Mouse (Mus musculus) embryonic facial prominence, embryonic 10.5 days (tissue): ENCODE data around the gene Gpr132. TPM values are rescaled to one million over a fixed set of nuclear protein-coding genes. Genes with fewer than 3 reads are reported as not detected.

Experiments used
- DNase-seq: peaks from one replicate; pipeline ENCODE4 v3.0.0-alpha.2; 2017; ENCODE audit warnings: low spot score
- H3K27ac ChIP-seq: fragments of 300-500 bp; sonication (generic); replicated peaks from 2 replicates; pipeline ENCODE4 v1.5.1; 2016; ENCODE audit warnings: mild to moderate bottlenecking
- H3K27me3 ChIP-seq: fragments of 300-500 bp; sonication (generic); replicated peaks from 2 replicates; pipeline ENCODE4 v1.6.1; 2016; ENCODE audit warnings: low read depth, mild to moderate bottlenecking; ENCODE audit not compliant: poor library complexity, severe bottlenecking
- H3K36me3 ChIP-seq: fragments of 300-500 bp; sonication (generic); replicated peaks from 2 replicates; pipeline ENCODE4 v1.6.1; 2016; ENCODE audit warnings: mild to moderate bottlenecking, moderate library complexity
- H3K4me1 ChIP-seq: fragments of 300-500 bp; sonication (generic); 2 replicates; pipeline ENCODE4 v1.6.1; 2016
- H3K4me3 ChIP-seq: fragments of 300-500 bp; sonication (generic); 2 replicates; pipeline ENCODE4 v1.5.1; 2016; ENCODE audit warnings: mild to moderate bottlenecking, moderate library complexity
- H3K9me3 ChIP-seq: fragments of 300-500 bp; sonication (generic); 2 replicates; pipeline ENCODE4 v1.6.1; 2016; ENCODE audit warnings: mild to moderate bottlenecking
- WGBS: fragments of 180-500 bp; shearing (Covaris S2); methylation state at CpG from one replicate; pipeline ENCODE4 v1.1.7; 2016; 5-methylcytosine and 5-hydroxymethylcytosine counted together
- polyA plus RNA-seq: library from polyadenylated mRNA; unstranded; fragments of >200 nt; fragmentation: Nextera tagmentation; extraction: Ambion mirVana; gene quantifications from 2 replicates; pipeline ENCODE4 v1.2.1, GENCODE M21; 2016

Gpr132 gene
- polyA plus RNA-seq, 1 experiment from 2014 or later: 0.30 TPM

DNA sequence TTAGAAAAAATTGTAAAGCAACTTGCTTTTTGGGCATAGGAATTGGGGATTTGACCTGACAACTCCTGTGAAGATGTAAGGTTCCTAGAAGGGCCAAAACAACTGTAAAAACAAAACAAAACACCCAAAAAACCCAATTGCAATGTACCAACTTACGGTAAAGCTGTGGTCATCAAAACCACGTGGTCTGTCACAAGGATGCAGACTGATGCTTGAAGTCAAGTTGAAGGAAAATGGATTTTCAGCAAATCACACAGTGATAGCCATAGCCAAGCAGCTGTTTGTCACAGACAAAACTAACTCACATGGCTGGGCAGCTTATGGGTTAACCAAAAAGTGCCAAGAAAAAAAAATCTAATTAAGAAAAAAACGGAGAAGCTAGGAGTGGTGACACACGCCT, 30.9 kb upstream of the Gpr132 start:
- WGBS: 61% methylated on average over 4 of the region's 4 CpGs
- Histone ChIP-seq H3K27me3 (no peaks in the 10 kb centered on the region), H3K27ac (no peak overlapping the region), H3K4me3 (no peak overlapping the region), H3K36me3 (no peaks in the 10 kb centered on the region), H3K9me3 (no peaks in the 10 kb centered on the region), H3K4me1 (peaks cover 23% of the 10 kb centered on the region)
- no peak for DNase-seq

GRCm38 (mm10) chr12:112898351-112898750, 30.3 kb upstream of the Gpr132 start:
- Histone ChIP-seq H3K27me3 (no peaks in the 10 kb centered on the region), H3K4me3 (no peak overlapping the region), H3K4me1 (peaks cover 22% of the 10 kb centered on the region), H3K36me3 (no peaks in the 10 kb centered on the region), H3K27ac (no peak overlapping the region), H3K9me3 (no peaks in the 10 kb centered on the region)
- WGBS: 75% methylated on average over 12 of the region's 12 CpGs
- DNase-seq: no peak

DNA sequence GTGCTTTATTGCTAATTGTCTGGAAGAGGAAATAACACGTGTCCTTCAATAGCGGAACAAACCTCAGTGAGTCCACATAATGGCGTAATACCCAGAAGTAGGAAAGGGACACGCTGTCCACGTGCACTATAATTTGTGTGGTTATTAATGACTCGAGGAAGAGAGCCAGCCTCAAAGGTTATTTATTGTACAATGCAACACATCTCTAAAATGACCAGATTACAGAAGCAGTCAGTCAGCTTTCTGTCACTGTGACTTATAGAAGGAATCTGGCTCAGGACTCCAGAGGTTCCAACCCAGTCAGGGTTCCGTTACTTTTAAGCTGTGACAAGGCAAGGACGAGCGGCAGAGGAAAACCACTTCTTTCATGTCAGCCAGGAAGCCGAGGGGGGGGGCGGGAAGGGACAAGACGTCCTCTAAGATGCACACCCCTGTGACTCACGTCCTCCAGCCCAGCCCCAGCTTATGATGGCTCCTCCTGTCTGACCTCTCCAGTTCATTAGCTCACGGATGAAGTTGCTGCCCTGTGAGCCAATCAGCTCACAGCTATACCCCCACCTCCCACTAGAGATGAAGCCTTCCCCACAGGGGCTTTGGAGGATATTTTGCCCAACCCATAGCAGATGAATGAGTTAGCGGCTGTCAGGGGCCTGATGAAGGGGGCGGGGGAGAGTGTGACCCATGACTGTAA, 29.6 kb upstream of the Gpr132 start:
- Histone ChIP-seq H3K4me3 (peak overlapping the region; percentile 23; the same call in 1 of the 2 replicates), H3K27ac (no peak overlapping the region), H3K9me3 (no peaks in the 10 kb centered on the region), H3K27me3 (no peaks in the 10 kb centered on the region), H3K4me1 (peaks cover 22% of the 10 kb centered on the region), H3K36me3 (no peaks in the 10 kb centered on the region)
- DNase-seq: peak; percentile 46
- 42% methylated on average over 16 of the region's 16 CpGs for WGBS

DNA sequence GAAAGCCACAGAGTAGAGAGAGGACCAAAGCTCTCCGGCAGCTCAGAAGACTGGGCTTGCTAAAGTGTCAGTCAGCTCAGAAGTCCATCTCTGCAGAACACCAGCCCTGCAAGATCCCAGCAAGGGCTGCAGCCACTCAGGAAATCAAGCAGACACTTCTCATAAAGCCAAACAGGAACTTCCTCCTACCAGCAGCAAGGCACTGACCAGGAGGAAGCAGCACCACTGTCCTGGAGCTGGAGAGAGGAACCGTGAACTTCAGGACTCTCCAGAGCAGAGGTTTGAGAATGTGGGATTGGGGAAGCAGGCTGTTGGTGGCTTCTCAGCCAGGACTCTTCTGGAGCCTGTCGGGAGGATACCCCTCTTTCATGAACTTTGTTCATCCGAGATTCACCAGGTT, 26.9 kb upstream of the Gpr132 start:
- Histone ChIP-seq H3K36me3 (no peaks in the 10 kb centered on the region), H3K9me3 (no peaks in the 10 kb centered on the region), H3K27me3 (no peaks in the 10 kb centered on the region), H3K4me1 (peaks cover 22% of the 10 kb centered on the region), H3K27ac (peak overlapping the region; percentile 59; the same call in 1 of the 2 replicates), H3K4me3 (no peak overlapping the region)
- 71% methylated on average over 4 of the region's 4 CpGs for WGBS
- no peak for DNase-seq

DNA sequence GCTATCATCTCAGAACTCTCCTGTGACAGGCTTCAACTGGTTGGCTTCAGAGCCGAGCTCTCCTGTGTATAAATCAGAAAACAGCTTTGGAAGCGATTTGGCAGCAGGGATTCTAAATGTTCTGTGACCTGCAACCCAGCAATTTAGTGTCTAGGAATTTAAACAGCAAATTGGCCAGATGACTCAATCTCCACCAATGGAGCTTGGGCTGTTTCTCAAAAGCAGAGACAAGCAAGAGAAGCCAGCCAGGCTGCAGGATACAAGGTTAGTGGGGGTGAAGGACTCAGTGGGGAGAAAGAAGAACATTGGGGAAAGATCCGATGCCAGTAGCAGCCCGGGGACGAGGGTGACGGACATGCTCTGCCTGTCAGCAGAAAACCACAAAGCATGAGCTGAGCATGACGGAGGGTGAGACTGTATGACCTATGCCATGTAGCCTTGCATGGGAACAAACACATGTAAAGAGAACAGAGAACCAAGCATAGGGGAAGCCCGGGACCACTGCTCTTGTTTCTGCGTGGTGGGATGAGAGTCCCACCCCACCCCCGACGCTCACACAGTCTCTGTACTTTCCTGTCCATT, 26.4 kb upstream of the Gpr132 start:
- peaks cover 22% of the 10 kb centered on the region for H3K4me1 ChIP-seq
- no peak for DNase-seq
- H3K27ac ChIP-seq: no peak overlapping the region
- no peak overlapping the region for H3K4me3 ChIP-seq
- H3K9me3 ChIP-seq: no peaks in the 10 kb centered on the region
- 73% methylated on average over 11 of the region's 11 CpGs for WGBS
- H3K27me3 ChIP-seq: no peaks in the 10 kb centered on the region
- no peaks in the 10 kb centered on the region for H3K36me3 ChIP-seq

DNA sequence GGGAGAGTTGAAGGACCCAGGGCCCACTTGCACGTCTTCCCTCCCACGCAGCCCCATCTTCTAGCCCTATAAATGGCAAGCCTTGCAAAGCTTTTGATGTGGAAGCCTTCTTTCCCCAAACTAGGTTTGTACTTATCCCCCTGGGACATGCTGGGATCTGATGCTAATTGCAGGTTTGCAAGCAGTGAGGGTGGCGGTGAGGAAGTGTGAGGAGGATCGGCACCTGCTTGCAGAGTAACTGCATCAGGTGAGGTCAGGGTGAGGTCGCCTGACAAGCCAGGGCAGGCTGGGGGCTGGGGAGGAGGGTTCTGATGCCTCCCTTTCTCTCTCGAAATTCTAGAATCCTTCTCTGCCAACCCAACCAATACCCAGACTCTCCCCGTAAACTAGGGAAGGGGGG, 17.4 kb upstream of the Gpr132 start:
- H3K9me3 ChIP-seq: peaks cover 5% of the 10 kb centered on the region; the same call in 1 of the 2 replicates
- peaks cover 8% of the 10 kb centered on the region for H3K27me3 ChIP-seq
- H3K4me3 ChIP-seq: no peak overlapping the region
- H3K36me3 ChIP-seq: no peaks in the 10 kb centered on the region
- no peak for DNase-seq
- 59% methylated on average over 7 of the region's 7 CpGs for WGBS
- peaks cover 14% of the 10 kb centered on the region for H3K4me1 ChIP-seq
- H3K27ac ChIP-seq: no peak overlapping the region

- Histone ChIP-seq H3K27me3 (peaks cover 49% of the 10 kb centered on the region), H3K27ac (peak overlapping the region; percentile 30), H3K4me3 (no peak overlapping the region), H3K9me3 (no peaks in the 10 kb centered on the region), H3K4me1 (peaks cover 34% of the 10 kb centered on the region), H3K36me3 (no peaks in the 10 kb centered on the region)
- 63% methylated on average over 6 of the region's 6 CpGs for WGBS
- no peak for DNase-seq
Observed at GRCm38 (mm10) chr12:112881301-112881815, 13.3 kb upstream of the Gpr132 start.

GRCm38 (mm10) chr12:112880661-112881060, 12.6 kb upstream of the Gpr132 start:
- Histone ChIP-seq H3K36me3 (no peaks in the 10 kb centered on the region), H3K4me1 (peaks cover 34% of the 10 kb centered on the region), H3K4me3 (no peak overlapping the region), H3K27me3 (peaks cover 56% of the 10 kb centered on the region), H3K9me3 (no peaks in the 10 kb centered on the region), H3K27ac (peak overlapping the region; percentile 36; the same call in 1 of the 2 replicates)
- no peak for DNase-seq
- WGBS: 73% methylated on average over 4 of the region's 4 CpGs

- Histone ChIP-seq H3K27me3 (peaks cover 65% of the 10 kb centered on the region), H3K9me3 (no peaks in the 10 kb centered on the region), H3K4me3 (no peak overlapping the region), H3K4me1 (peaks cover 32% of the 10 kb centered on the region), H3K36me3 (no peaks in the 10 kb centered on the region), H3K27ac (no peak overlapping the region)
- DNase-seq: no peak
- WGBS: 83% methylated on average over 5 of the region's 5 CpGs
Observed at GRCm38 (mm10) chr12:112879731-112880130, 11.7 kb upstream of the Gpr132 start.

DNA sequence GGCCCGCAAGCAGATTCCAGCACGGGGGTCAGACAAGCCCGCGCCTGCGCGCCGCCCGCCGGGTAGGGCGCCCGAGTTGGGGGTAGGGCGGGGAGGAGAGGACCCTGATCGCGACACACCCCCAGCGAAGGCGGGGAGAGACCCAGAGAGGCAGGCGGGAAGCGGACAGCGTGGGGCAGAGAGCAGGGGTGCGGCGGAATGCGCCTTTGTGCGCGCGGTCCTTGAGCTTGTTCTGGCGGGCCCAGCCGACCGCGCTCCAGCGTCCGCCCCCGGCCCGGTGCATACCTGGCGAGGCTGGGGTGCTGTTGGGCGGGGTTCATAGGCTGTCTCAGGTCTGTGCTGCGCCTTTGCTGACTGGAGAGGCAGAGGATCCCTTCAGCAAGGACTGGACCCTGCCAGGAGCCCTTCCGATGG, 9.6 kb upstream of the Gpr132 start:
- peak; percentile 80 for DNase-seq
- peak overlapping the region; percentile 59 for H3K4me3 ChIP-seq
- H3K27ac ChIP-seq: peak overlapping the region; percentile 71
- H3K4me1 ChIP-seq: peaks cover 44% of the 10 kb centered on the region
- WGBS: under 1% methylated on average over 37 of the region's 37 CpGs
- no peaks in the 10 kb centered on the region for H3K36me3 ChIP-seq
- no peaks in the 10 kb centered on the region for H3K9me3 ChIP-seq
- peaks cover 84% of the 10 kb centered on the region for H3K27me3 ChIP-seq

DNA sequence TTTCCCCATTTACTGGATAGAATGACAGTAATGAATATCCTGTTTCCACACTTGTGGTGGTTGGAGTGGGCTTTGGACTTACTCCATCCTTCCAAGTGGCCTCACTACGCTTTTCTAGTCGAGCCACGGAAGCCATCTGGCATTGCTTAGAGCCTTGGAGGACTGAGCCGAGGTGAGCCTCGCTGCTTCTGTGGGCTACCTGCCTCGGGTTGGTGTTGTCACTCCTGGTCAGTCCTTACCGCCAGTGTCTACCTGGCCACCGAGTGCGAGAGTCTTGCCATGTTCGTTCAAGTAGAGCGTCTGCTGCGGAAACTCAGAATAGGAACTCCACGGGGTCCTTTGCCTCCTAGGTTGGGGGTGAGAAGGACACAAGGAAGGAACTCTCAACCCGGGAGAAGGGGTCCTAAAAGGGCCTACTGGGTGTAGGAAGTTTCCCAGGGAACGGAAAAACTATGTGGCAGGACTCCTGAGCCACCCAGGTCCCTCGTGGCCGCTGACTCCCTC, 9.1 kb upstream of the Gpr132 start:
- peak overlapping the region; percentile 71 for H3K27ac ChIP-seq
- H3K27me3 ChIP-seq: peaks cover 89% of the 10 kb centered on the region
- H3K4me3 ChIP-seq: peak overlapping the region; percentile 59
- peak; percentile 54 for DNase-seq
- H3K4me1 ChIP-seq: peaks cover 44% of the 10 kb centered on the region
- H3K9me3 ChIP-seq: no peaks in the 10 kb centered on the region
- H3K36me3 ChIP-seq: no peaks in the 10 kb centered on the region
- 4% methylated on average over 17 of the region's 17 CpGs for WGBS

DNA sequence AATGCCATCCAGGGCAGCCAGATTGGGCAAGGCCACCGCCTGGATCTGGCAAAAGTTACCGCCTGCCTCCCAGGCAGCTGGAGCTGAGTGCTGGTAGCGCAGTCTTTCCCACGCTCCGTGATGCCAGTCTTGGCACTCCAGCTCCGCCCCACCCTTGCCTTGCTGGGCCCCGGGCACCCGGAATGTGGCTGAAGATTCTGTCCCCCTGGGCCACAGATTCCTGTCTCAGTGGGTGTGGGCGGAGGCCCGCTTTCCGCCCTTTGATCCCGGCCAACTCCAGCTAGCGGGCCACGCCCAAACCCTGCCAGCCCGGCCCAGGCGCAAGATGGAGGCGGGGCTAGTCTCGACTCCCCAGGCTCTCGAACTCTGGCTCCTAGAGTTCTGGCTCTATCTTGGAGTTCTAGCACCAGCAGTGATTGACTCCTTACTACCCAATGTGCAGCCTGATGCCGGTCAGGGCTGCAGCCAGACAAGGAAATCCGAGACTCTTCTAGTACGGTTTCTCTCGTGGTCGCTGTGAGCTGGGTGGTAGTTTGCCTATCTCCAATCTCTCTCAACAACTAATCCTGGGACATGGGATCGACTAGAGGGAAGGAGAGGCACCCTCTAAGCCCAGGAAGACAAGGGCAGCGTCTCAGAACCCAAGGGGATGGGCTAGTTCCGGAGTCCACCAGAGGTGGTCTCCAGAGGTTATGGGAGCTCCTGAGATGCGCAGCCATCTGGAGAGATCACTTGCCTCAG, 8.5 kb upstream of the Gpr132 start:
- 6% methylated on average over 28 of the region's 28 CpGs for WGBS
- H3K4me3 ChIP-seq: peak overlapping the region; percentile 59
- no peaks in the 10 kb centered on the region for H3K36me3 ChIP-seq
- no peaks in the 10 kb centered on the region for H3K9me3 ChIP-seq
- H3K27me3 ChIP-seq: peaks cover 96% of the 10 kb centered on the region
- no peak overlapping the region; the same call in 1 of the 2 replicates for H3K27ac ChIP-seq
- peak; percentile 58 for DNase-seq
- peaks cover 44% of the 10 kb centered on the region for H3K4me1 ChIP-seq
